Mouse (Mus musculus) kidney, postnatal 0 days (tissue): ENCODE results near the gene Dcaf10. TPM values are rescaled to one million over a fixed set of nuclear protein-coding genes. Genes with fewer than 3 reads are reported as not detected.

ENCODE experiments used
- ATAC-seq: fragments of 200-750 bp; cut with Nextera tagmentation; replicated peaks from 2 replicates; pipeline ENCODE4 v1.8.0; 2017; ENCODE audit warnings: low read depth, moderate number of reproducible peaks, moderate TSS enrichment, moderate library complexity; ENCODE audit not compliant: low FRiP score
- DNase-seq: peaks from one replicate; pipeline ENCODE4 v3.0.0-alpha.2; 2016; ENCODE audit warnings: low spot score
- H3K27ac ChIP-seq: fragments of 300-500 bp; sonication (generic); 2 replicates; pipeline ENCODE4 v1.5.1; 2014; ENCODE audit warnings: mild to moderate bottlenecking
- H3K27me3 ChIP-seq: fragments of 300-500 bp; sonication (generic); 2 replicates; pipeline ENCODE4 v1.6.1; 2014; ENCODE audit warnings: low read length, mixed read lengths; ENCODE audit not compliant: insufficient read depth
- H3K36me3 ChIP-seq: fragments of 300-500 bp; sonication (generic); 2 replicates; pipeline ENCODE4 v1.6.1; 2014; ENCODE audit warnings: low read length, mixed read lengths; ENCODE audit not compliant: insufficient read depth
- H3K4me1 ChIP-seq: fragments of 300-500 bp; sonication (generic); replicated peaks from 2 replicates; pipeline ENCODE4 v1.6.1; 2014; ENCODE audit warnings: antibody characterized with exemption, low read length, mixed read lengths; ENCODE audit not compliant: insufficient read depth
- H3K4me2 ChIP-seq: fragments of 300-500 bp; sonication (generic); 2 replicates; pipeline ENCODE4 v1.6.1; 2014; ENCODE audit warnings: mild to moderate bottlenecking, low read length, moderate library complexity, mixed read lengths
- H3K4me3 ChIP-seq: fragments of 300-500 bp; sonication (generic); replicated peaks from 2 replicates; pipeline ENCODE4 v1.5.1; 2014; ENCODE audit warnings: low read depth, low read length
- H3K9ac ChIP-seq: fragments of 300-500 bp; sonication (generic); 2 replicates; pipeline ENCODE4 v1.6.1; 2014; ENCODE audit warnings: low read depth, low read length
- H3K9me3 ChIP-seq: fragments of 300-500 bp; sonication (generic); replicated peaks from 2 replicates; pipeline ENCODE4 v1.6.1; 2016; ENCODE audit warnings: low read length, inconsistent platforms, mixed read lengths
- CTCF ChIP-seq: IDR thresholded peaks from 2 replicates; pipeline ENCODE4 v1.5.1; 2016; ENCODE audit warnings: antibody characterized with exemption, low read depth, mild to moderate bottlenecking, moderate library complexity
- WGBS: fragments of 180-500 bp; shearing (Covaris S2); extraction: QIAGEN DNeasy Blood & Tissue Kit; methylation state at CpG from one replicate; pipeline ENCODE4 v1.1.7; 2014; 5-methylcytosine and 5-hydroxymethylcytosine counted together
- polyA plus RNA-seq: library from polyadenylated mRNA; unstranded; fragments of >200 nt; fragmentation: Nextera tagmentation; extraction: Ambion mirVana; gene quantifications from 2 replicates; pipeline ENCODE4 v1.2.1, GENCODE M21; 2015

Dcaf10 gene
- polyA plus RNA-seq, 1 experiment from 2014 or later = 12.4 TPM

DNA sequence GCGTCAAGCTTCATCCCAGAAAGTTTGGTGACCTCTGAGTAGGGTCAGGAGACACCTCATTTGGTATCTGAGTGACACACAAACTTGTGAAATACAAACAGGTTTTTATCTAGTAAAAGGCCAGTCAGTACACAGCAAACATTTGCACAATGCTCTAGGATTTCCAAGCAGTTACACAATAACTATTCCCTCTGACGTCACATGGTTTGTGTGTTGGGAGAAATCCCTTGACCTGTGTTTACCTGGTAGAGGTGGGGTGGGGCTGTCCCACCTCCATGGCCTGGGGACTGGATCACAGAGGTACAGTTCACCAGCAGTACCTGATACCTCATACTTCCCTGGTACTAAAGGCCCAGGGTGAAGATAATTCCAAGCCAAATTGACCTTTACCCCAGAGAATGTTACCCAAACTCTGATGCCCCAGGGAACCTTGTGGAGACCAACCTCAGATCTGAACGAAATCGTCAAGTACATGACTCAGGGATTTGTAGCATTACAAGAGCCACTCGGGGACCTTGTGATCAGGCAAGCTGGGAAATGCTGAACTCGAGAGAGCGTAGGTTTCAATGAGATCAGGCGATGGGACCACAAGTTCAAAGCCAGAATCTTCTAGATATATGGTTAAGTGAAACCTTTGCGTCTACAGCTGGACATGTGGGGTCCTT is 71.9 kb downstream of the Dcaf10 start:
- DNase-seq (no peak), ATAC-seq (no peak)
- 78% methylated on average over 9 of the region's 9 CpGs for WGBS
- Histone ChIP-seq H3K9ac (no peak overlapping the region), H3K27me3 (no peaks in the 10 kb centered on the region), H3K4me2 (no peak overlapping the region), H3K4me3 (no peak overlapping the region), H3K36me3 (no peaks in the 10 kb centered on the region), H3K4me1 (no peaks in the 10 kb centered on the region; the same call in 1 of the 2 replicates), H3K27ac (no peak overlapping the region), H3K9me3 (no peaks in the 10 kb centered on the region)
- TF ChIP-seq CTCF = no peak

DNA sequence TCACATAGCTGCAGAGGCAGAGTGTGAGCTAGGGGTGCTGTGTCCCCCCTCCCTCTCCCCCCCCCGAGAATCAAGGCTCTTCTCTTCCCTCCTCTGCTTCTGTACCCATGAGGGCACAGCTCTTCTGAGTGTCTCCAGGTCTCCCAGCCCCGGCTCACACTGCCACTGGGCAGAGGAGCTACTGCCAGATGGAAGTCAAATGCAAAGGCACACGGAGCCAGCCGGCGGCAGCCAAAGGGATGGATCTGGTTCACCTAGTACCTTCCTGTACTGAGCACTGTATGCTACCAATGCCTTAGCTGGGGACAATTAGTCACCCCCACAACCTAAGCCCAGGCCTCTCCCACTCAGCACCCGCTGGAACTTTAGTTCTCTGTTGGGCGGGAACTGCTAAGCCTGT is 74.4 kb downstream of the Dcaf10 start:
- TF ChIP-seq CTCF = no peak
- Histone ChIP-seq H3K4me2 (no peak overlapping the region), H3K9ac (no peak overlapping the region), H3K4me1 (peaks cover 10% of the 10 kb centered on the region; the same call in 1 of the 2 replicates), H3K4me3 (no peak overlapping the region), H3K36me3 (no peaks in the 10 kb centered on the region), H3K27me3 (no peaks in the 10 kb centered on the region), H3K27ac (no peak overlapping the region), H3K9me3 (no peaks in the 10 kb centered on the region)
- ATAC-seq (no peak), DNase-seq (no peak)
- WGBS = 77% methylated on average over 7 of the region's 7 CpGs

DNA sequence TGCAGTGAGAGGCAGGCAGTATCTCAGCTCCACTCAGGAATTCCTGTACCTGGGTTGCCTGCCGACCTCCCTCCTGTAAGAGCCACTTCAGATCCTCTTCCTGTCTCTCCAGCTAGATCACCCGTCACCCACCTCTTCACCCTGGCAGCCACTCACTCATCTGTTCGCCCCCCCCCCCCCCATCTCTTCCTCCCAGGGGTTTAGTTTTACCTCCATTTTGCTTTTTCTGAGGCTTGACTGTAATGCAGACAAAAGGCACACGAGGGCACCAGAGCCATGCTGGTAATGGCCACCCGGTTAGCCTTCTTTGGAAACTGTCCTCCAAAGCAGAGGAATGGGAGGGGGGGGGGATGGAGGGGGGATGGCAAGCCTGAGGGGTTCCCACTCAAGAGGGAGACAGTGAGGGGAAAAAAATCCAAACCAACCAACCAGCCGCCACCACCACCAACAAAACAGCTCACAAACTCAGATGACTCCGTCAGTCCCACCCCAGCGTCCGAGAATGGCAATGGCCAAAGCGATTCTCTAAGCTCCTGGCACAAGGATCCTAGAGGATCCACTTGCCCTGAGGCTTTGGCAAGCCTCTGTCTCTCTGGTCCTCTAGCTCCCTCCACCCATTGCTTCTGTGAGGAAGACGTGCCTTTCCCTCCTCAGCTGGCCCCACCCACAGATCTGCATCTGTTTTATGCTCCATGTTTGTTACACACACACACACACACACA is 76.5 kb downstream of the Dcaf10 start:
- Histone ChIP-seq H3K9ac (no peak overlapping the region), H3K4me2 (peak overlapping the region; percentile 31; the same call in 1 of the 2 replicates)
- peak; percentile 26; the same call in 1 of the 2 replicates for ATAC-seq

GRCm38 (mm10) chr4:45419051-45419450 is 77.2 kb downstream of the Dcaf10 start:
- DNase-seq = no peak
- Histone ChIP-seq H3K27me3 (no peaks in the 10 kb centered on the region), H3K36me3 (no peaks in the 10 kb centered on the region), H3K9ac (no peak overlapping the region), H3K4me1 (peaks cover 10% of the 10 kb centered on the region; the same call in 1 of the 2 replicates), H3K9me3 (no peaks in the 10 kb centered on the region), H3K4me3 (no peak overlapping the region), H3K4me2 (no peak overlapping the region), H3K27ac (no peak overlapping the region)
- ATAC-seq = no peak
- TF ChIP-seq CTCF = no peak
- WGBS = 77% methylated on average over 4 of the region's 4 CpGs

More for the DNA sequence above, 76.5 kb downstream of the Dcaf10 start:
- peak; percentile 82 for TF ChIP-seq CTCF
- DNase-seq = peak; percentile 79
- Histone ChIP-seq H3K27me3 (no peaks in the 10 kb centered on the region), H3K27ac (no peak overlapping the region), H3K9me3 (no peaks in the 10 kb centered on the region), H3K4me1 (peaks cover 10% of the 10 kb centered on the region; the same call in 1 of the 2 replicates), H3K36me3 (no peaks in the 10 kb centered on the region), H3K4me3 (no peak overlapping the region)
- 25% methylated on average over 11 of the region's 11 CpGs for WGBS

DNA sequence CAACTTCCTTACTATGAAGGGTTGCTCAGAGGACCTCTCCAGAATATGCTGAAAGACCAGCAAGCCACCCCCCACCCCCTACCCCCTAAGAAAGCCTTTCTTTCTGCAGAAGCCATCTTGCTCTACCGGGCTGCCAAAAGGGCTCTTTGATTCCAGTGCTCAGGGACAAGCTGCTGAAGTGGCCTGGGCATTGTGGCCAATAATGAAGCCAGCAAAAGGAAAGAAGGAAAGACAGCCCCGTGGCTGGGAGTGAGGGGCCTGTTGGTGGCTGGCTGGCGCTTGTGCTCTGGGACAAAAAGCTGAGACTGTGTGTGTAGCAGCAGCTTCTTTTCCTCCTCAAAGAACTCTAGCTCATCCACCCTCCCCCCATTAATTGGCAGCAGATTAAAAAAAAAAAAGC is 78.8 kb downstream of the Dcaf10 start:
- TF ChIP-seq CTCF = no peak
- Histone ChIP-seq H3K4me2 (no peak overlapping the region), H3K9ac (no peak overlapping the region), H3K9me3 (no peaks in the 10 kb centered on the region), H3K4me3 (no peak overlapping the region), H3K27ac (0 out of 2 replicates have a peak overlapping the region, but pooled peaks have one; percentile 2), H3K4me1 (peaks cover 10% of the 10 kb centered on the region; the same call in 1 of the 2 replicates), H3K27me3 (no peaks in the 10 kb centered on the region), H3K36me3 (no peaks in the 10 kb centered on the region)
- ATAC-seq (no peak), DNase-seq (no peak)
- WGBS = 60% methylated on average over 3 of the region's 3 CpGs

DNA sequence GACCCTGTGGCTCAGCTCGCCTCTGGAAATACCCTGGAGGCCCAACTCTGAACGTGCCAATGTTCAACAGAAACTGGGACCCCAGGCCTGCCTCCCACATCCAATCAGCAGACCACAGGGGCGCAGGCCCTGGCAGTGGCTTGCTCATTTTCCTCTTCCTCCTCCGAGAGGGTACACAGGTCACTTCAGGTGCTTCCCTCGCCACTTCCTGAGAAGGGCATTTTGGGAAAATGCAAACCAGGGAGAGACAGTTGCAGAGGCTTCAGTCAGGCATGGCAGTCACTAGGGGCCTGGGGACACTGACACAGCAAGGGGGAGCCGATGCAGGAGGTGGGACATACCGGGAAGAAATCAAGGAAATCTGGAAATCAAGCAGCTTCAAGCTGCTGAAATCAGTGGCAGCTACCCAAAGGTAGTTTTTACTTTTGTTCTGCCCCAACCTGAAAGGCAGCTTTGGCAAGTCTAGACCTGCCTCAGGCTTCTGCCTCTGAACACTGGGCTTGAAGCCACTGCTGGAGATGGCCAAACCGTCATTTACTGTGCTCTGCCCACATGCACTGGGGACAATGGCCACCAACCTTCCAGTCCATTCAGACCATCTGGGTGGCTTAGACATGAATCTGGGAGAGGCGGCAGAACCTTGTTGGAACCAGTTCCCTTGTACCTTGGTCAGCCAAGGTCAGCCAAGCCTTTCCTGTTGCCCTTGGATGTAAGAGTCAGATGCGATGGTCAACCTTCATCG is 79.8 kb downstream of the Dcaf10 start:
- ATAC-seq = peak; percentile 35; the same call in 1 of the 2 replicates
- DNase-seq = no peak
- no peaks in the 10 kb centered on the region for H3K27me3 ChIP-seq
- peak overlapping the region; percentile 76 for H3K27ac ChIP-seq
- H3K9me3 ChIP-seq = no peaks in the 10 kb centered on the region
- TF ChIP-seq CTCF = no peak
- H3K9ac ChIP-seq = no peak overlapping the region
- 63% methylated on average over 11 of the region's 11 CpGs for WGBS
- no peak overlapping the region for H3K4me2 ChIP-seq
- no peaks in the 10 kb centered on the region for H3K36me3 ChIP-seq
- peaks cover 10% of the 10 kb centered on the region; the same call in 1 of the 2 replicates for H3K4me1 ChIP-seq
- H3K4me3 ChIP-seq = no peak overlapping the region
